Mouse (Mus musculus): Measurements from ENCODE around the gene Plekhf1.

The Plekhf1 gene

DNA sequence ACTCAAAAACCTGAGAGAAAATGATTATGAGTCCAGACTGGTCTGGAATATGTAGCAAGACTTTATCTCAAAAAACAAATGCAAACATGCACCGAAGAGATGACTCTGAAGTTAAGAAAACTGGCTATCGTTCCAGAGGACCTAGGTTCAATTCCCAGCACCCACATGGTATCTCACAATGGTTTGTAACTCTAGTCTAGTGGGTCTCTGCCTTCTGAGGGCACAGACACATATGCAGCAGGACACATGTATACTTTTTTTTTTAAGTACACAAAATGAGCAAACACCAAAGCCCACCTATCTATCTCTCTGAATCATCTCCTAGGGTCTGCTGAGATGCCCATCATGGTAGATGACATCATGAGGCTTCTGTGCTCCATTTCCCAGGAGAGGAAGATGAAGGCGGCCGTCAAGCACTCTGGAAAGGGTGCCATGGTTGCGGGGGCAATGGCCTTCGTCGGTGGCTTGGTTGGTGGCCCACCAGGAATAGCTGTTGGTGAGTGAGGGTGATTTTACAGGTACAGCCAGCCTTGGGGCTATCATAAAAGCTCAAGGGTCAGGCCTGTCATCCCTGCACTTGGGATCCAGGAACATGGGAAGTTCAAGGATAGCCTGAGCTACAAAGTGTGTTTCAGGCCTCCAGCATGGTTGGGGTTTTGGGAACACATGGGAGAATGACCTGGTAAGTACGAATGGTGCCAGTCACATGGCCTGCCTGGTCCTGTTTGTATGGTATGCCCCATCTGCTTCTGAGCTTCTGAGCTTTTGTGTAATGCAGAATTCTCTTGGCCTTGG is 39.3 kb downstream of the Plekhf1 start:
- no peak for DNase-seq (ENCODE audit: low spot score)

DNA sequence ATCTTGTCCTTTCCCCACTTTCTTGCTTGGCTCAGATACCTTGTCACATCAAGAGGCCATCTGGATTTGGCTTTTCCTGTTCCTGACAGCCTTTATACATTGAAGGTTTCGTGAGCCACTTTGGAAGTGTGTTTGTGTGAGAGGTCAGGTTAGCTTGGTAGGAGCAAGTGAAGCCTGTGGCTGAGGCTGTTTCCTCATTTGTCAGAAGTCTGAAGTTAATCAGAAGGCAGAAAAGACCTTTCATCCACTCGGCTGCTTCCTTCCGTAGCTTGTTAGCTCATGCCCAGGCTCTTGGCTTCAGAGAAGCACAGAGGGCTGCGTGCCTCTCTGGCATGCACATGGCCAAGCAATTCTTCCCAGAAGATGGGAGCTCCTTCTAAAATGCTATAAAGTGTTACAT is 40.0 kb downstream of the Plekhf1 start:
- DNase-seq (ENCODE audit: low spot score), result no peak

DNA sequence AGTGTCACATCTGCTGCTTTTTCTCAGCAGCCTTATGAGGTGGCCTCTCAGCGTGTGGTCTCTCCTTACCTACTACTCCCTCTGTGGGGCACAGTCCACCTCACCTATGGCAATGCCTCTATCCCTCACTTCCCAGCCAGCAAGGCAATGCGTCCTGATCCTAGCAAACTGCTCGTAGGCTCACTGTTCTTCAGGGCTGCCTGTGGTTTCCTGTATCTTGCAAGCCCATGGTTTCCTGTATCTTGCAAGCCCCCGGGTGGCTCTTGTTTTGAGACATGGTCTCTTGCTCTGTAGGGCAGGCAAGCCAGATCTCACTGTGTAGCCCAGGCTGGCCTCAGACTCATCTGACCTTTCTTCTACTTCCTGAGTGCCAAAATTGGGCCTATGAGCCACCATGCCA is 41.0 kb downstream of the Plekhf1 start:
- DNase-seq (ENCODE audit: low spot score), result no peak

DNA sequence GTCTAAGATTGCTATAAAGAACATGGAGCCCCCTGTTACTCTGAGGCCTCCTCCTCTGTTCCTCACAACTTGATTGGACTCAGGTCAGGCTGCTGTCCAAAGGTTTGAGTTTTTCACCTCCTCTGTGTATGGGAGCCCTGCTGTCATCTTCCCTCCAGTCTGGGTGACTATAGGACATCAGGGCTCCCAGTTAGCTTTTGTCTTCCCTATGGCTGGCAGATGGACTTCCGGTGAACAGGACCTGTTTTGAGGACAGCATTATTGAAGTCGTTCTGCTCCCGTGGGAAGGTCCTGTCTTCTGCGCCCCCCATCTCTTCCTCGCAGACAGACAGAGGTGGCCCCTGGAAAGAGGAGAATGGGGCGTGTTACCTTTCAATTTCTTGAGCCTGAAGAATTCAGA is 43.0 kb downstream of the Plekhf1 start:
- no peak for DNase-seq (ENCODE audit: low spot score)

DNA sequence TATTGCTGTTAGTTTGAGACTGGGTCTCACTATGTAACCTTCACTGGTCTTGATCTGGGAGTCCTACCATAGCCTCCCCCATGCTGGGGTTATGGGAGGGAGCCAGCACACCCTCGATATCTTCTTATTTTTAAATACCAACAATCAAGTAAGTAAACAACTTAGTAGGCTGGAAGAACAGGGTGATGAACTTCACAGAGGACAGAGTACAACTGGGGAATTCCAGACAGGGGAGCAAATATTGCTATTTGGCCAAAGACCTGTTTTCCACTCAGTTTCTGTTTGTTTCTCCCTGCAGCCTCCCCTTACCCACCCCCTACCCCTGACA is 43.4 kb downstream of the Plekhf1 start:
- DNase-seq (ENCODE audit: low spot score), result no peak

DNA sequence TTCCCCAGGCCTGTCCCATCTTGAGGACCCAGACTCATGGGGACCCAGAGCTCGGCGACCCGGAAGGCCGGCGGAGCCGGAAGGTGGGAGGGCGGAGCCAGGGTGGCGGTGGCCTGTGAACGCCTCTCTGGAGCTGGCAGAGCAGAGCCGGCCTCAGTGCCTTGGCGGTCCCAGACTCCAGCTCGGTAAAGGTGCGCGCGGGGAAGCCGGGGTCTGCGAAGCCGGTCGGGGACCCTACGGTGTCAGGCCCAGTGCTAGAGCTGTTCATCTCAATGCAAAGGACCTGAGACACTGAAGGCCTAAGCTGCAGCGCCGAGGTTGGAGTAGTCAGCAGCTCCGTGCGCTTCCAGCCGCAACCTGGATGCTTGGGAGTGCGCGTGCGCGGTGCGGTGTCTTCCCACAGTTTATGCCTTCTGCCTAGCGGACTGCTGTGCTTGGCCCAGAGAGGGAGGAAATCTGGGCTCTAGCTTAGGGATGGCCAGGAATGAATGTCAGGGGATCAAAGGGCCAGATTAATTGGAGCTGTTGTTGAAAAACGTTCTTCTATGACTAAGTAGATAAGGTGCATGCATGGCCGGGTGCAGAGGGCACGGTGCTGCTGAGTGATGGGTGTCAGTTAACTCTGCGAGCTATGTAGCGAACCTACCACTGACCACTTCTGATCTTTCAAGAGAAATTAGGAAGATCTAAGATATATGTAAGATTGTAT is 44.0 kb downstream of the Plekhf1 start:
- peak; percentile 77 for DNase-seq (ENCODE audit: low spot score)

DNA sequence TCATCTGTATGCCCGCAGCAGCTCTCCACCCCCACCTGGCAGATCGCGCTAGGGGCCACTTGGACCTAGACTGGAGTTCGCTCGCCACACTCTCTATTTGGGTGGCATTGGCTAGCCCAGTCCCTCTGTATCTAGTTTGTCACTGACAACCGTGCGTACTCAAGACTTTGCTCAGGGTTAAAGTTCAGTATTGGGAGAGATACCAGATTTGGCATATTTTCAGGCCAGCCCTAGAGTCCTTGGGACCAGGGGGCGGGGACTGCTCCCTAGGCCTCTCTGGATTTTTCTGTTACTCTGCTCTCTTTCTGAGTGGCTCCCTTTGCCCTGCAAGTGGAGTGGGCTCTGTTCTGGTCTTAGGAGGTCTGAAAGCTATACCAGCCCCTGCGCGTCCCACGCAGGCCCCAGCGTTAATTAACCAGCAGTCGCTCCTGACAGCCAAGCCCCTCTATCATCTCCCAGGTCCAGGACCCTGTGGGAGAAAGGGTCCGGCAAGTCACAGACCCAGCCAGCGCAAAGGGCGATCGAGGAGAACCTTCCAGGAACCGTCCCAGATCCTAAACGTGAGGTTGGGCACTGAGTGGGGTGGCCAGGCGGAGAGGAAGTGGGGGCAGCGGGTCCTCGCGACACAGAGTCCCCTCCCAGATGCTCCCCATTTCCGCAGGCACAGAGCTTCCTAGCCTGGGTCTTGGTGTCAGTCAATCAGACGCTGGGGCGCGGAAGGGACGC is 44.7 kb downstream of the Plekhf1 start, which contains the start of gene 1600014C10Rik:
1600014C10Rik (plus strand) TSS at position 256 of the 726 bp plus-strand sequence.
- peak; percentile 27 for DNase-seq (ENCODE audit: low spot score)

DNA sequence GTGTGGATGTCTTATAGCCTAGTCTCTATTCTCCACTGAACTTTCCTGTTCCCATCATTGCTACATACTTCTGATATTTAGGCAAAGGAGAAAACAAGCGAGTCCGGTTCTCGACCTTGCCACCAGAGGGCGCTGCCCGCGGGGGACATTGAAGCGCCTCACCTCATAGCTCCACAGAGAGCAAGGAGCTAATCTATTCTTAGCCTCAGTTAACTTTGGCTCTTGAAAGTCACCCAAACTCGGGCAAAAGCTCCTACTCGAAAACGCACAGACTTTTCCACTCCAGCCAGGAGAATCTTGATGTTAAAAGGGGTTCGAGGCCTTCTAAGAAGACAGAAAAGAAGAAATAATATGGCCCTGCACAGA is 45.2 kb downstream of the Plekhf1 start:
- DNase-seq (ENCODE audit: low spot score), result peak; percentile 71

DNA sequence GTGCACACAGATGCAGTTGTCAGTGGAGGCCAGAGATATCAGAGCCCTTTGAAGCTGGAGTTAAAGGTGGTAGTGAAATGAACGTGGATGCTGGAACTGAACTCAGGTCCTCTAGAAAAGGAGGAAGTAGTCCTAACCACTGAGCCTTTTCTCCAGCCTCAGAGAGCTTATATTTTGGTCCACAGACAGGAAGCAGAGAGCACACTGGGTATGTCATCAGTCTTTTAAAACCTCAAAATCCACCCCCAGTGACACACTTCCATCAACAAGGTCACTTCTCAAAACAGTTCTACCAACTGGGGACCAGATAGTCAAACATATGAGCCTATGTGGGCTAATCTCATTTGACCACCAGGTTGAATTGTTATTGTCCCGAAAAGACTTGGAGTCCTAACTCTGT is 46.5 kb downstream of the Plekhf1 start:
- DNase-seq (ENCODE audit: low spot score), result no peak

DNA sequence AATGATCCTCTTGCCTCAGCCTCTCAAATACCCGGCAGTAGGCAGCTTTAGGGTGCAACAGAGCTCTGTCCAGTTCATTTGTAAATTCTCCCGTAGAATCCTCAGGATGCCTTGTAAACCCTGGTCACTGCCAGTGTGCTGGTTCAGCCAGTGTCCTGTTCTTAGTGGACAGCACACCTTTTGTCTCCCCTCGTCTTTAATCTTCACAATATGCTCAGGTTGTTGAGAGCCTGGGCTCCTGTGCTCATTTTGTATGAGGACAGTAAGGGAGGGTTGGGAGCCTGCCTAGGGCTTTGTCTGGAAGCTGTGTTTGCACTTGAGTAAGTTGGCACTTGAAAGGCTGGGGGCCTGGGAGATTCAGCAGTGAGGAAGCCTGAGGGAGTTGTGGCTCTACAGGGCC is 47.9 kb downstream of the Plekhf1 start:
- no peak for DNase-seq (ENCODE audit: low spot score)

DNA sequence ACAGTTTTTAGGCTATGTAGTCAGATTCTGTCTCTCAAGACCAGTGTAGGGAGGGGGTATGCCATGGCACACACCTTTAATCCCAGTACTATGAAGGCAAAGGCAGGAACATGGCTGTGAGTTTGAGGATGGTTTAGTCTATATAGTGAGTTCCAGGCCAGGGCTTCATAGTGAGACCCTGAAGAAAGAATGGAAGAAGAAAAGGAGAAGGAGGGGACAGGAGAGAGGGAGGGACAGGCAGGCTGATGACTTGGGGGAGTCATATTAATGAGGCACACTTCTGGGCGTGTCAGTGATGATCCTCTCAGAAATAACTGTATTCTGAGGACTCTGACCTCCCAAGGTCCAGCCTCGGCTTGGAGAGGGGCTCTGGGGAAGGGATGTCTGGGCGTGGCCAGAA is 51.8 kb downstream of the Plekhf1 start:
- DNase-seq (ENCODE audit: low spot score), result no peak

DNA sequence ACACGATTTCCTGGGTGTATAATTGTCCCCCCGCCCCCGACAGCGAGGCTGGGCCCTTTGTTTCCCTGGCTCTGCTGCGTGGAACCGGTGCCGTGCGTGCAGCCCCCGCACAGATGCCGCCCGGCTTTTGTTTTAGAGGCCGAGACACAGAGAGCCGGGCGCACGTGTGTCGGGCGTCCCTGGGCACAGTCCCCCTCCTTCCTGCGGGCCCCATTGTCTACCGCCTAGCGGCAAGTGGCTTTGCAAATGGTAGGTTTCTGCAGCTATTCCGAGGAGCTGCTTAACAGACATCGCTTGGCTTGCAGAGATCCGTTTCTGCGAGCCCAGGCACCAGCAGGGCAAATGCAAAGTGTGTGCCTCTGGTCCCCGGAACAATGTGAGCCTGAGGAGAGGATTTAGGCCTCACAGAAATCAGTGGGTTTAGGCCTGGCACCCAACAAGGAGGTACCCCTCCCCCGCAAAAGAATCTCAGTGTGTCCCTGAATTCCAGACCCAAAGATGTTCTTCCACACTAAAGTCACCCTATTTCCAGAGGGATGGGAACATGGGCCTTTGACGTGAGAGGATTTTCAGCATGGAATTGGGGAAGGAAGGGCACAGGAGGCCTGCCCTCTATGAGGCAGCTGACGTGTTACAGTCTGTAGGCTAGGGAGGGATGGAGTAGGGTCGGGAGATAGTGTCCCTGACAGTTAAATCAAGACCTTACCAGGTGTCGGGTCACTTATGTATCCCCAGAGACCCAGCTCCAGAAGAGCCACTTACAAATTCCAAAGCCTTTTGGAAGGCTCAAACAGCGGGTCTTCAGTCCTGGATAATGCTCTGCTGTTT is 53.3 kb downstream of the Plekhf1 start:
- no peak for DNase-seq (ENCODE audit: low spot score)

DNA sequence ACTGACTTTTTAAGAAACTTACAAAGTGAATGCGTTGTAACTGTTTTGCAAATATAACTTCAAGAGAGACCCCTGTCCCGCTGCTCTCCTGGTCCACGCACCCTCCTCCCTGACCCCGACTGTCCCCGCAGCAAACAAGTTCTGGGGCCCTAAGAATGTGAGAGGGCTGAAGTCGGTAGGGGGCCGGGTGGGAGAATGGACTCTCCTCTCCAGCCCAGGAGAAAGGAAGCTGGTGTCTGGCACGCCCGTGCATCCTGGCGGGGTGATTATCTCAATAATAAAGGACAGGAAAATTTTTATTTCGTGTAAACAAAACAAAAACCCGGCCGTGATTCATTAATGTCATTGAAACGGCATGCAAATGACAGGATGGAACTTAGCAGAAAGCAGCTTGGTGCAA is 53.9 kb downstream of the Plekhf1 start:
- no peak for DNase-seq (ENCODE audit: low spot score)

DNA sequence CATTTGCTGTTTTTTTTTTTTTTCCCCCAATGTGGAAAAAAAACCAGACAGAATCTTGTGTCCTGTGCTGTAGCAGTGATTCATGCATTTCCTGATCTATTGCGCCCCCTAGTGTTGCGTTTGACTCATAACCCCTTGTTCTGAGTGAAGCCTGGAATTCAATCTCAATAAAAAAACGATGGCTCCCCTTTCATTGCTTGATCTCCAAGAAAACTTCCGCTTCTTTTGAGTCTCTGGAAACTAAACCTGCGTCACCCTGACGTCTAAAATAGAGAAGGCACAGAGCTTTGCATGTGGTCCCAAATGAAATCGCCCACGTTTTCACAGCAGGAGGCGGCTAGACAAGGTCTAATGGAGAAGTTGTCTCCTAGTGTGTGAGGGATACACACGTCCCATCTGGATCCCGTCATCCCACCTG is 60.1 kb downstream of the Plekhf1 start:
- no peak for DNase-seq (ENCODE audit: low spot score)

All from ovary, postnatal 10 days (tissue).